17 mouse cellular contexts compared by ENCODE assay signal in genomic region chr8:76381643-76382042, GRCm38 (mm10).
"Had no signal": no experiment of that assay in that cellular context is flagged by ENCODE, and none has a peak within 500 bp of the region (broad histone marks: within the 10 kb centered on the region; RNA-seq: fewer than 3 reads in every experiment).

No protein-coding gene starts in this region.

- H3K36me3 ChIP-seq: liver, embryonic 13.5 days; liver, embryonic 15.5 days; midbrain, embryonic 13.5 days; midbrain, embryonic 15.5 days; neural tube, embryonic 12.5 days; stomach, embryonic 15.5 days had no signal

- H3K4me1 ChIP-seq: liver, embryonic 13.5 days; liver, embryonic 15.5 days; megakaryocyte, embryonic 14.5 days; neural tube, embryonic 12.5 days; stomach, embryonic 15.5 days had no signal

- H3K4me2 ChIP-seq: liver, embryonic 11.5 days; liver, embryonic 13.5 days; liver, embryonic 15.5 days; midbrain, embryonic 11.5 days; midbrain, embryonic 13.5 days; midbrain, embryonic 15.5 days; neural tube, embryonic 12.5 days; stomach, embryonic 15.5 days had no signal

- H3K27me3 ChIP-seq: liver, embryonic 13.5 days; liver, embryonic 15.5 days; megakaryocyte, embryonic 14.5 days; midbrain, embryonic 13.5 days; midbrain, embryonic 15.5 days; neural tube, embryonic 12.5 days; stomach, embryonic 15.5 days had no signal

- H3K4me3 ChIP-seq: liver, embryonic 13.5 days; liver, embryonic 15.5 days; megakaryocyte, embryonic 14.5 days; midbrain, embryonic 13.5 days; midbrain, embryonic 15.5 days; neural tube, embryonic 12.5 days; stomach, embryonic 15.5 days had no signal

- DNase-seq: liver, embryonic 13.5 days; liver, postnatal 0 days; lung, adult 2 months; right cerebral cortex, postnatal 14 days; thymus, adult 2 months; thymus, postnatal 25 days; thymus, postnatal 4 days had no signal

- H3K9me3 ChIP-seq: liver, embryonic 13.5 days; liver, embryonic 15.5 days; midbrain, embryonic 13.5 days; midbrain, embryonic 15.5 days; neural tube, embryonic 12.5 days; stomach, embryonic 15.5 days had no signal

- H3K27ac ChIP-seq: liver, embryonic 13.5 days; liver, embryonic 15.5 days; macrophage; midbrain, embryonic 13.5 days; midbrain, embryonic 15.5 days; neural tube, embryonic 12.5 days; stomach, embryonic 15.5 days; stomach, postnatal 0 days had no signal

- ATAC-seq: liver, postnatal 0 days; midbrain, embryonic 13.5 days; midbrain, embryonic 15.5 days had no signal

- H3K9ac ChIP-seq: liver, embryonic 13.5 days; liver, embryonic 15.5 days; liver, postnatal 0 days; midbrain, embryonic 13.5 days; midbrain, embryonic 15.5 days; neural tube, embryonic 12.5 days; stomach, embryonic 15.5 days had no signal
